Mouse (Mus musculus) adrenal gland, postnatal 14 days (tissue): Measurements from ENCODE around the gene Glo1. TPM values are rescaled to one million over a fixed set of nuclear protein-coding genes. Genes with fewer than 3 reads are reported as not detected.
A peak's percentile ranks its signal among the peaks of the same experiment; 100 is the strongest.
"Not testable (repeated sequence)": the region's sequence is repeated elsewhere in the genome, so short reads cannot be mapped to it uniquely, and the experiment has no call there.

Experiments
- DNase-seq: peaks from one replicate; pipeline ENCODE4 v3.0.0; 2021; ENCODE audit warnings: mixed read lengths
- long read RNA-seq, 2 experiments: library from polyadenylated mRNA; stranded (forward); transcript quantifications; one replicate each; pipeline ENCODE4 v2.0.0; 2021
- total RNA-seq: library from RNA; stranded (reverse); gene quantifications from 2 replicates; pipeline ENCODE4 v1.2.3, GENCODE M21; 2021

Glo1 gene
- total RNA-seq, result 105 and 123 TPM in 2 replicates
- long read RNA-seq, experiment 1, full-length matches to known transcripts, result 357 of 382 reads
- long read RNA-seq, experiment 1, partial matches to known transcripts, result 6 of 382 reads
- long read RNA-seq, experiment 1, other reads (novel, unspliced or antisense), result 19 of 382 reads
- long read RNA-seq, experiment 2, full-length matches to known transcripts, result 259 of 282 reads
- long read RNA-seq, experiment 2, partial matches to known transcripts, result 6 of 282 reads
- long read RNA-seq, experiment 2, other reads (novel, unspliced or antisense), result 17 of 282 reads

DNA sequence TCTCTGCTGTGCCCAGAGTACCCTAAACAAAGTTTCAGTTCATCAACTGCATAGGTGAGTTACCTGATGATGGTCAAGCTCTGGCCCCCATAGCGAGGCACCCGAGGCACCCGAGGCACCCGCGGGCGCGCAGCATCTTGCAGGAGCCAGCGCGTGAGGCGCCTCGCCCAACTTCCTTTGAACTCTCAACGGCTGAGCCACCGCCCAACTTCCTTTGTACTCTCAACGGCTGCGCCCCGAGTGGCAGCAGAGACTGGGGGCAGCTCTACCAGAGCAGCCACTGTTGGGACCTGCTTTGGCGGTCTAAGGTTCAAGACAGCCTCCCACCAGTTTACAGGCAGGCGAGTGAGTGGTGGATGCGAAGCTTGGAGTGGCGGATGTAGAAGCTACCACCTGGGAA lies at the start of gene Glo1:
Glo1 (minus strand) TSS at position 153 of the 400 bp plus-strand sequence.
- not testable (repeated sequence) for DNase-seq

DNA sequence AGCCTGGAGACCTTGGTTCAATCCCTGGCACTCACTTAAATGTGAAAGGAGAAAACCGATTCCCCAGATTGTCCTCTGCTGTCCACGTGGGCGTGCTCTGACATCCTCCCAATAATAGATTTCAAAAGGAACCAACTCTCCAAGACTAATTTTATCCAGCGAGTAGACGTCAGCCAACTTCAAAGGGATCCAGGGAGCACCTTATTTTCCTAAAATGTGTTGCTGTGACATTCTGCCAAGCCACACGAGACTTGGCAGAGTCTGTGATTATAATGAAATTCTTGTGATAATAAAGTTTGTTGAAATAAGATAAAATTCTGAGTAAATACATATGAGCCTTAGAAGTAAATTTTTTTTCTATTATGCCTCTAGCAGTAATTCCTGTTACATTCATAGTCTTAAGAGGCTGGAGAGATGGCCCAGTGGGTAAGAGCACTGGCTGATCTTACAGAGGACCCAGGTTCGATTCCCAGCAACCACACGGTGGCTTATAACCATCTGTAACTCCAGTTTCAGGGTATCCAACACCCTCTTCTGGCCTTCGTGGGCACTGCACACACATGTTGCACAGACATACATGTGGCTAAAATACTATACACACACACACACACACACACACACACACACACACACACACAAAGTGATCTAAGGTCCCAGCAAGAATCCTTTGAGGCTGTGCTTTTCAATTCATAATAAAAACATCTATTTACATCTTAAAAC lies 48.5 kb upstream of the Glo1 start:
- no peak for DNase-seq

DNA sequence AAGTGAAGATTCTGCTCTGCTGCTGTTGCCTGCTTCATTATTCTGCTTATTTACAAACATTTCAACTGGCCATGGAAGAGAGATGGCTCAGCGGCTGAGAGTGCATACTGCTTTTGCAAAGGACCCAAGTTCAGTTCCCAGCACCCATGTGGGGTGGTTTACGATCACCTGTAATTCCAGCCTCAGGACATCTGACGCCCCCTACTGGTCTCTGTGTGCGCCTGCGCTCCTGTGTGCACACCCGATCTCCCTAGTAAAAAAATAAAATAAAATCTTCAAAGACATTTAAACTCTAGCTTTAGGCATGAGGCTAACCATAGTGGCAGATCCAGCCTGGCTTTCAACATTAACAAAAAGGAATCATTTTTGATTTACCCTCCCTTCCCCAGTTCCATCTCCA lies 46.4 kb upstream of the Glo1 start:
- no peak for DNase-seq

- DNase-seq, result no peak
Observed at GRCm38 (mm10) chr17:30672556-30672955, 45.9 kb upstream of the Glo1 start.

DNA sequence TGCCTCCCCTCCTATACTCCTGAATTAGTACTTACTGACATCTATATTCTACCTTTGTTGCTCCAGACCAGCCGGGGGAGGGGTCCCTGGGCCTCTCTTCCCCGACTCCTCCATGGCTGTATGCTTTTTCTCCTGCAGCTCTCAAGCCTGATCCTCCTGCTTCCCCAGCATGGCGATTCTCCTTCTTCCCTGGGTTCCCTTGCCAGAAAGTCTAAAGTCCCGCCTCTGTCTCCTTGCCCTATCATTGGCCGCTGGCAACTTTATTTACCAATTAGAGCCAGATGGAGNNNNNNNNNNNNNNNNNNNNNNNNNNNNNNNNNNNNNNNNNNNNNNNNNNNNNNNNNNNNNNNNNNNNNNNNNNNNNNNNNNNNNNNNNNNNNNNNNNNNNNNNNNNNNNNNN lies 38.2 kb upstream of the Glo1 start:
- DNase-seq, result no peak

GRCm38 (mm10) chr17:30663170-30663569 lies 36.5 kb upstream of the Glo1 start:
- DNase-seq, result no peak

- no peak for DNase-seq
Observed at GRCm38 (mm10) chr17:30662131-30662530, 35.5 kb upstream of the Glo1 start.

DNA sequence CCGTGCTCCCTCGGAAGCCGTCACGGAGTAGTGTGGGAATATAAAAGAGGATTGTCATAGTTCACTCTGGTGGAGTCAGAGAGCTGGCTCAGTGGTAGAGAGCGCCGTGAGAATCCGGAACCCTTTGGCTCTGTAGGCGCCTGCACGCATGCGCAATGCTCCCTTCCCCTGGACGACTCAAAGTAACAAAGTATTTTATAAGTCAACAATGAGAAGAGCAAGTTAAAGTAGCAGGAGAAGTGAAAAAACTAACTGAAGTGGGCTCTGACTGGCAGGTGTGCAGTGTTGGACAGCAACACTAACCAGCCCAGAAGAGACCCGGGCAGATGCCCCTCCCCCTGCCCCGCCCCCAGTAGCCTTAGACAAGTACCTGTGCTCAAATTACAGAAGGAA lies 31.5 kb upstream of the Glo1 start:
- peak; percentile 84 for DNase-seq

- DNase-seq, result no peak
Observed at GRCm38 (mm10) chr17:30657530-30658151, 31.0 kb upstream of the Glo1 start.

- no peak for DNase-seq
Observed at GRCm38 (mm10) chr17:30653010-30653409, 26.3 kb upstream of the Glo1 start.

DNA sequence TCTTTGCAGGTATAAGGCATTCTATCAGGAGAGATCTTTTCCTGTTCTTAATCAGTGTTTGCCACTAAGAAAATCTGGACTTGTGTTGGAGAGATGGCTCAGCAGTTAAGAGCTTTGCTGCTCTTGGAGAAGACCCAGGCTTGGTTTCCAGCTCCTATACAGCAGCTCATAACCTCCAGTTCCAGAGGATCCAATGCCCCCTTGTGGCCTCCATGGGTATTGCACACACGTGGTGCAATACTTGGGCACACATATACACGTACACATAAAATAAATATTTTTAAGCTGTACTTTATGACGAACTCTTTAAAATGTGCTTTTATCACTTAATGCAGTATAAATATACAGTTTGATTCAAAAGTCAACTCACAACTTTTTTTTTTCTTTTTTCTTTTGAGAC lies 22.1 kb upstream of the Glo1 start:
- no peak for DNase-seq

DNA sequence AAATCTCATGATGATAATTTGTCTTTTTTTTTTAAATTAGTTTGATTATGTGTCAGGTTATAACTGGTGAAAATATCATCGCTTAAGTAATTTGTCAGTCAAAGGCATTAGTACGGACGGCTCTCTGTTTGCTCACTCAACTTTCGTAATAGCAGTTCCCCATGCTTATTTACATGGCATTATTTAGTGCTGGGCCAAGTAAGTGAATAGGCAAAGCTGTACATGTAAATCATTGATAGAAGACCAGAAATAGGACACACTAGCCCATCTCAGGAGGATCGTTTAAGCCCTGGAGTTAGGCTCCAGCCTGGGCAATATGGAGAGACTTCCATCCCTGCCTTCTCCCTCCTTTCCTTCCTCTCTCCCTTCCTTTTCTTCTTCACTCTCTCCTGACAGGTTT lies 14.2 kb upstream of the Glo1 start:
- DNase-seq, result no peak

GRCm38 (mm10) chr17:30638996-30639395 lies 12.3 kb upstream of the Glo1 start:
- no peak for DNase-seq

GRCm38 (mm10) chr17:30637714-30638113 lies 11.0 kb upstream of the Glo1 start:
- no peak for DNase-seq

DNA sequence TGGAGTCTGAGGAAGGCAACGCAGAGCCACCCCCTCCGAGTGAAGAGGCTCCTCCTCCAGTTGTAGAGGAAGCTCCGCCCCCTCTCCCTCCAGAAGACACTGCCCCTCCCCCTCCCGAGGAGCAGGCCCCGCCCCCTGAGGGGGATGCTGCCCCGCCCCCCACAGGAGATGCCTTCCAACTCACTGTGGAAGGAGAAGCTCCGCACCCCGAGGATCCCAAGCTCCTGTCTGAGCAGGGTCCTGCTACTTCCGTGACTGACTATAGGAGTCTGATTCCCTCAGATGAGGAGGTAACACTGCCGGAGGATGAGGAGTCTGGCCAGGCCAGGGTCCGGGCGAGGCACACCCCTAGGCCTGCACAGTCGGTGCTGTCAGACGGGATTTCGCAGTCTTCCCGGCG lies 8.7 kb upstream of the Glo1 start:
- DNase-seq, result peak; percentile 45

DNA sequence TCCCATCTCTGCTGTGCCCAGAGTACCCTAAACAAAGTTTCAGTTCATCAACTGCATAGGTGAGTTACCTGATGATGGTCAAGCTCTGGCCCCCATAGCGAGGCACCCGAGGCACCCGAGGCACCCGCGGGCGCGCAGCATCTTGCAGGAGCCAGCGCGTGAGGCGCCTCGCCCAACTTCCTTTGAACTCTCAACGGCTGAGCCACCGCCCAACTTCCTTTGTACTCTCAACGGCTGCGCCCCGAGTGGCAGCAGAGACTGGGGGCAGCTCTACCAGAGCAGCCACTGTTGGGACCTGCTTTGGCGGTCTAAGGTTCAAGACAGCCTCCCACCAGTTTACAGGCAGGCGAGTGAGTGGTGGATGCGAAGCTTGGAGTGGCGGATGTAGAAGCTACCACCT lies 2.5 kb downstream of the Glo1 start, which contains the start of gene Dnah8:
Dnah8 (plus strand) TSS at position 223 of the 400 bp plus-strand sequence.
- not testable (repeated sequence) for DNase-seq

DNA sequence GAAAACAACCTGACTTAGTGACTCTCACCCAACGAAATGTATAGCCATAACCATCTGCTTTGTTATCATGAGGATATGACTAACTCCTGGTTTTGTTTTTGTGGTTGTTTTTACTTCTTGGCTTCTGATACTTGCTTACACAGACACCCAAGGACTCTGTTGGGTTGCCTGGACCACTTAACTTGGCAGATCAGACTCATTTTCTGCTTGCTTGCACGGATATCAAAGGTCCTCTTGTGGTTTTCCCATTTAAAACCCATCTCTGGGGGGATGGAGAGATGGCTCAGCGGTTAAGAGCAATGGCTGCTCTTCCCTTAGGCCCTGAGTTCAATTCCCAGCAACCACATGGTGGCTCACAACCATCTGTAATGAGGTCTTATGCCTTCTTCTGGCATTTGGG lies 3.5 kb downstream of the Glo1 start:
- no peak for DNase-seq

GRCm38 (mm10) chr17:30621450-30621849 lies 5.2 kb downstream of the Glo1 start:
- DNase-seq, result no peak

- no peak for DNase-seq
Observed at GRCm38 (mm10) chr17:30620548-30620947, 6.1 kb downstream of the Glo1 start.

- DNase-seq, result no peak
Observed at GRCm38 (mm10) chr17:30619153-30619552, 7.5 kb downstream of the Glo1 start.

DNA sequence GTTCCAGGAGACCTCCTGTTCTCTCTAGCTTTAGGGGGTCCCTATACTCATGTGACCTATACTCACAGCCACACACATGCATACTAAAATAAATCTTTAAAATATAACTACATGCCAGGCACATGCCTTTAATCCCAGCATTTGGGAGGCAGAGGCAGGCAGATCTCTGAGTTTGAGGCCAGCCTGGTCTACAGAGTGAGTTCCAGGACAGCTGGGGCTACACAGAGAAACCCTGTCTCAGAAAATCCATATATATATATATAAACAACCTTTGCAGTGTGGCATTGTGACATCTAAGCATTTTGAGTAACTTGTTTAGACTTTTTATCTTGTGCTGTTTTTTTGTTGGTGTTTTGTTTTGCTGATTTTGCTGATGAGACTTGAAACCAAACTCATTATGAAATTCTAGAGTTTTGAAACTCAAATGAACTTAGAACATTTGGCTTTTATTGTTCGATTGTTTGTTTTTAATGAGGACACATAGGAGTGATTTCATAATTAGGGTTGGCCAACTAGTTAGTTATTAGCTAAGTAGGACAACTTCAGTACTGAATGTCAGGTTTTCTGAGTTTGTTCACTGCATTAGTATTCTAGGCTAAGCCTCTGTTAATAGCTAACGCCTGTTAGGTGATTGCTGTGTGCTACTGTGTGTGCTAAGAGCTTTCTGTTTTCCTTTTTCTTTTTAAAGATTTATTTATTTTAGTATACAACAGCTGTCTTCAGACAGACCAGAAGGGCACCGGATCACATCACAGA lies 8.4 kb downstream of the Glo1 start:
- DNase-seq, result no peak

- no peak for DNase-seq
Observed at GRCm38 (mm10) chr17:30616203-30616602, 10.5 kb downstream of the Glo1 start.

DNA sequence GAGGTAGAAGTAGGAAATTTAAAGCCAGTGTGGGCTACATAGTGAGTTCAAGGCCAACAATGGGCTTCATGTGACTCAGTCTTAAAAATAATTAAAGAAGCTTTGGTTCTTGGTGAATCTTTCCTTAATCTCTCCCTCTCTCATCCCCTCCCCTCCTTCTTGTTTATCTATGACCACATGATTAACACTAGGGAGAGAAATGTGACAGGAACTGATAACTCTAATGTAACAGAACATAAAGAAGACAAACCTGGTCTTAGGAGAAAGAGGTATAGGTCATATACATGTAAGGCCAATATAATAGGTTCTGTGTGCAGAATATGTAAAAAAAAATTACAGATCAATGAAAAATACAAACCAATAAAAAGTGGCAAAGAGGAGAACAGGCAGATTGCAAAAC lies 13.3 kb downstream of the Glo1 start:
- DNase-seq, result no peak
